Mouse (Mus musculus) cerebellum, postnatal 14 days (tissue): ENCODE results near the gene Fkbp8.

Experiments used
- DNase-seq, 2 experiments: peaks; one replicate each; pipeline ENCODE4 v3.0.0; 2021; ENCODE audit warnings: mixed read lengths in 2 of 2

Fkbp8 gene

DNA sequence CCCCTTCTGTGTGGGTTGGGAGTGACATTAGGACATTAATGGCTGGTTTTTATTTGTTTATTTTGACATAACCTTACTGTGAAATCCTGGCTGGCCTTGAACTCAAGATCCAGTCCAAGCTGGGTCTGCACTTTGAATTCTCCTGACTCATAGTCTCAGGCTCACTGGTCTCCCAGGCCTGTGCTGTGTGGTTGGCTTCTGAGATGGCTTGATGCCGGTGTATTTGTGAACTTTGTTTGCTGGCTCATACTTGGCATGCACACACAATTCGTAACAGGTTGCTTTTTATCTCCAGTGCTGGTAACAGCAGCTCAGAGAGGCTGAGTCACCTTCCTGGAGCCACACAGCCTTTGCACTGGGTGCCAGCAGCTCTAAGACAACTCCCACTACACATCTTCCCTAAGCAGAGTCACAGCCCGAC is 2.2 kb downstream of the Fkbp8 start:
- no peak for DNase-seq

DNA sequence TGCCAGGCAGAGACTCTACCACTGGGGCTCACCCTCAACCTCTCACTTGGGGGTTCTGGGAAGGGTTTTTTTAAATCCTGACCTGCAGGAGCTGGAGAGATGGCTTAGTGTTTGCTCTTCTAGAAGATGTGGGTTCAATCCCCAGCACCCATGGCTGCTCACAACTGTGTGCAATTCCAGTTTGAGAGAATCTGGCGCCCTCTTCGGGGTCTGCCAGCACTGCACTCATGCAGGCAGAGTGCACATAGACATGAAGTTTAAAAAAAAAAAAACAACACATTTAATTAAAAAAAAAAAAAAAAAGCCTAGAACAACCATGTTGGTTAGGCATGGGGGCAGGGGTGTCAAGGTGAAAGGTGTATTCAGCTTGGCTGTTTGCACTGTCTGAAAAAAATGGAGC is 2.8 kb downstream of the Fkbp8 start:
- DNase-seq = peak in 1 of 2 experiments; percentile 44

DNA sequence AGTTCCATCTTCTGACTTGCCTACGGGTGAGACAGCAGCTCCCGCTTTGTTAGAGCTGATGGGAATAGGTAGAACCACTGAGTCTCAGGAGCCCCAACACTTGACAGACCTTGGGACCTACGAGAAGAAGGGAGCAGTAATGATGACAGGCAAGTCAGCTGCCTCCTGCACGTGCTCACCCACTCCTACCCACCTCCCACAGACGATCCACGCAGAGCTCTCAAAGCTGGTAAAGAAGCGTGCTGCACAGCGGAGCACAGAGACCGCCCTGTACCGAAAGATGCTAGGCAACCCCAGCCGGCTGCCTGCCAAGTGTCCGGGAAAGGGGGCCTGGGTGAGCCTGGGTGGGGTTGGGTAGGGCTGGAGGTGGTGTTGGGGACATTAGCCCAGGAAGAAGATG is 6.8 kb downstream of the Fkbp8 start:
- DNase-seq = no peak

DNA sequence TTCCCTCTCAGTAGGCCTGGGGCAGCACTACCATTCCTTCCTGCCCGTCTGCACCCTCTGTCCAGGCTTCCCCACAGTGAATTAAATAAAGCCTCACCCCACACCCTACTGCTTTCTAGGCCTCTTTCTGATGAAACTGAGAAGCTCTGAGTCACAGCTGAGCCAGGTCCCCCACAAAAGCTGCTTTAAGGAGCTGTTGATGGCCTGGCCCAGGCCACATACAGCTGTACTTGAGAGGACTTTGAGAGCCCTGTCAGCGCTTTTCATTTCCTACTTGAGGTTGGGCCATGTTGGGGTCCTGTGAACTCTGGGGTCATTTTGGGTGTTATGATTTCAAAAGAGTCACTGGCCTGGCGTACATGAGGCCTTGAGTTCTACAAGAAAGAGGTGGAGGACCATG is 7.7 kb downstream of the Fkbp8 start:
- no peak for DNase-seq

DNA sequence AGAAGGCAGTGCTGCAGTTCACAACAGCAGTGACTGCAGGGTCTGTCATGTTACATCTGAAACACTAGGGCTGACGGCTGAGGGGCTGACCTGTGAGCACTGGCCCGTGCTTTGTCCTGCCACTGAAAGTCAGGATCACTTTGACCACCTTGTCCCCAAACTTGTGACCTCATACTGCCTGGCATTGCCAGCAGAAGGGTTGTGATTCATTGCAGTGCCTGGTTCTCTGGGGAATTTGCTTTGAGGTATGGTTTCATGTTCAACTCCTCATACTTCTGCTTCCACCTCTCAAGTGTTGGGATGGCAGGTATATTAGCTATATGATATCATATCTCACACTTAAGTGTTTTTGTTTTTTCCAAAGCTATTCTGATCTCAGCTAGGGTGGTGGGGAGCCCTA is 8.2 kb downstream of the Fkbp8 start:
- DNase-seq = no peak

DNA sequence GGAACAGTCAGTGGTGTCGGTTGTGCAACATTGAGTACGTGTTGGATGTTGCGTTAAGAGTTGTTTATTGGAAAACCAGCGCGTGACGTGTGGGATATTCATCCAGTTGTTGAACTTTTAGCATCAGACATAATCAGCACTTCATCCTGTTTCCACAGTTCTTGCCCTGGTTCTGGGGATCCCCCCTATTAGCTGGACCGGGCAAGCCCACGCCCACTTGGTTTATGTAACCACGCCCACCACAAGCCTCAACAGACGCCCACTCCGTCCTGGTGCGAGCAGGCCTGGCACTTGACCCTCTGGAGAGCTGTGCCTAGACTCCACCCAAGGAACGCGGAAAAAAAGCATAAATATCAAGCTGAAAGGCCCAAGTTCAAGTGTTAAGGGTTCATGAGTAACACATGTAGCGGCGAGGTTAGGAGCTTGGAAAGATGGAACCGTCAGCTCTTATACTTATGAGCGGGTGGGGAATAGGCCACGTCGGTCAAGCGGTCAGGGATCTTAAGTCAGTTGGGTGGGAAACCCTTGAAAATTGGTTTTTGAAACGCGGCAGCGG is 10.6 kb downstream of the Fkbp8 start:
- DNase-seq = peak; percentile 52

DNA sequence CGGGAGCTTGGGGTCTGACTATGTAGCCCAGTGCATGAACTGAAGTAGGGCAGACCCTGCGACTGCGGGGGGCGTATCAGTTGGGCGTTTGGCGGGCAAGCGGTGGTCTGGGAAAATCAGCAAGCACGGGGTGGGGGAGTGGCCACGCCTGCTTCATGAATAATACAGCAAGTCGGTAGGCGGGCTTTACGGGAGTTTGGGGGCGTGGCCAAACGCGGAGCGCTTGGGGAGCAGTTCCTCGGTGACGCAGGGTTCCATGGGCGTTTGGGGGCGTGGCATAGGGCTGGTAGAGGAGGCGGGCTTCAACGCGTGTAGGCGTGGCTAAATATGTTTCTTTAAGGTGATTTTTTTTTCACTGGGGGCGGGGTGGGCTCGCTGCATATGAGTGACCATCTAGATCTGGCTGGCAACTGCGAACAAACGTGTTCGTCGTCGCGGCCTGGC is 11.1 kb downstream of the Fkbp8 start:
- DNase-seq = peak; percentile 99 to 100

DNA sequence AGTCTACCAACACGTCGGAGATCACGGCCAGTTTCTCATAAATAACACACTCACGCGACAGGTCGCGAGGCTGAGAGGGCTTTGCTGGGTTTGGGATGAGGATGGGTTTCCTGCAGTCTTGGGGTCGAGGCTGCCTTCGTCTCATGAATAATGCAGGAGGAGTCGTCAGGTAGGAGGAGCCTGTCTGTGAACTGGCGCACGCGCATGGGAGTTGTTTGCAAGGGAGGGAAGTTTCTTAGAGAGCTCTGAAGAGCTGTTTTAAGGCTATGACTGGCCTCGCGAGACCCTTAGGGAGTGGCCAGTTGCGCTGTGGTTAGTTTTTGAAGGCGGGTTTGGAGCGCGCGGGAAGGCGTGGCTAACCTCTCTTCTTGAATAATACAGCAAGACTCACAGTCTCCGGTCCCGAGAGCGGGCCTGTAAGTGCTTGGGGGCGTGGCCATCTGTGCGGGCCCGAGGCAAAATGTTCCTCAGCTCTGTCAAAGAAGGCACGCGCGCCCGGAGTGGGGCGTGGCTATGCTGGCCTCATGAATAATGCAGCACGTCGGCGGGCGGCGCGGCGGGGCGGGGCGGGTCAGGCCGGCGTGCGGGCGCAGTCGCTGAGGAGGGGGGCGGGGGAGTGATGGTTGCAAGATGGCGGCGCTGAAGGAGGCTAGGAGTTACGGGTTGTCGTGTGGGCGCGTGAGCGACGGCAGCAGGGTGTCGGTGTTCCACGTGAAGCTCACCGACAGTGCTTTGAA is 11.7 kb downstream of the Fkbp8 start, which contains the start of gene Ell:
TSS of gene Ell (plus strand) at position 381 of the 737 bp plus-strand sequence.
- DNase-seq = peak; percentile 99

DNA sequence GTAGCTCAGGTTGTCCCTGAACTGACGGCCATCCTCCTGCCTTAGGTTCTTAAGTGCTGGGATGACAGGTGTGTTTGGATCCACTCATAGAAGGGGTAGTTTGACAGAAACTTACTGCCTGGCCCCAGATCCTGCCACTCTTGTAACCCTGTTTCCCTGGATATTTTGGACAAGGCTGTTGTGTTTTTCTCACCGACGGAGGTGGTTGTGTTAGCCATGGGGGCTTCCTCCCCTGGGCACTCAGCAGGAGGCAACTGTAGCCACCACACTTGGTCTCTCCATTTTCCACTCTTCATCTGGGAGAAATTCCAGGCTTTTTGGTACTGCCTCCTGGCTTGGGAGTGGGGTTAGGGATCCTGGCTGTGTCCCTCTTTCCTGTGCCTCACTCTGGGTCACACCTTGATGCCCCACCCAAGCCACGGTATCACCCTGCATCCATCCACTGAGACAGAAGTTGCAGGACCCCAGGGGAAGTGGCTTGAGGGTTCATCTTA is 12.5 kb downstream of the Fkbp8 start:
- DNase-seq = peak in 1 of 2 experiments; percentile 37

DNA sequence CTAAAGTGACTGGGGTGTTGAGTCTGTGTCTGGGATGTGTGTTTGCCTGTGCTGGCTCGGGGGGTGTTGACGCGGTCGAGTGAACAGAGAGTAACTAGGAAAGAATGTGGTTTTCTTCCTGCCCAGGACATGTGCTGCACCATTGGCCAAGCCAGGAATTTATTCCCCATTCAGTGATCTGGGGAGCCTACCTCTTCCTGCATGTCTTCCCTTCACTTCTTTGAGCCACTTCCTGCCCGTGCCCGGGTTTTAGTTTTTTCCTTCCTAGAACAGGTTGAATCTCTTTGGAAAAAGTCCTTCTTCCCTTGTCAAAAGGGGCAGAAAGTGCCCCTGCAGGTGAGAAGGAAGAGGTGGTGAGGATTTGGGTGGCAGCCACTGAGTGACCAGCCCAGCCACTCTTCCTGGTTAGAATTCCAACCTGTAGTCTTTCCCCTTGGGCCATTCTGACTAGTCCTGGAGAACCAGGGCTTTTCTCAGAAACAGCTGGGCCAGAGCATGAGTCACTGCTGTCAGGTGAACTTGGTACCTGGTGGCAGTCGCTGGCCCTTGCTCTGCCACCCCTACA is 13.1 kb downstream of the Fkbp8 start:
- no peak for DNase-seq

DNA sequence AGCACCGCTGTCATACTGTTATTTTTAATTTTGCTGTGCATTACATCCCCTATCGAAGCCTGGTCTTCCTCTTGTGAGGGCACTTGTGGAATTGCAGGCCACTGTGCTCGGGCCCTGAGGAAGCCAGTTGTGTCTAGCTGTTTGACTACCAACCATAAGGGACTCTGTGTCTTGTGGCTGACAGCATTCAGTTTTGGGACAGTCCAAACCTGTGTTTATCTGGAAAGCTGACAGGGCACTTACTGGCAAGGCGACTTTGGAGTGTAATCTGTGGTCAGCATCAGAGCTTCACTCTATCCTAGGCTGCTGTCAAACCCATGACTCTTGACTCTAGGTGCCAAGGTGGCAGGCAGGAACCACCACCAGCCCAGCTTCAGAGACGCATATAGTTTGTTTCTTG is 13.6 kb downstream of the Fkbp8 start:
- DNase-seq = no peak

DNA sequence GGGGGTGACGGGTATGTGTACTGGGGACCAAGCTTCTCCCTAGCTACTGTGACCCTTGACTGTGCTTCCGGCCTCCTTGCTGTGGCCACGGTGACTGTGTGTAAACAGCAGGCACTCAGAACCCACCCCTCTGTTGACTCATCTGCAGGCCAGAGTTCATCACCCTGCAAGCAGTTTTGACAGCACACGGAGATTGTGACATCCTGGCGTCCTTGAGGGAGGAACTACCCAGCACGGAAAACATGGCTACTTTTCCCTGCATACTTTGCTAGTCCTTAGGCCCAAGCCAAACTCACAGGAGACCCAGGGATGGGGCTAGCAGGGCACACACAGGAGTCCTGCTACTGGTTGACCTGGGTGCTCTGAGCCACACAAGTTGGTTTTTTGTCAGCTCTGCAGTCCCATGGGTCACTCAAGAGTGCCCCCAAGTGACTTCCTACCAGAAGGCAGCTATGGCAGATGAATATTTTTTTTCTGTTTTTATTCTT is 16.7 kb downstream of the Fkbp8 start:
- no peak for DNase-seq

DNA sequence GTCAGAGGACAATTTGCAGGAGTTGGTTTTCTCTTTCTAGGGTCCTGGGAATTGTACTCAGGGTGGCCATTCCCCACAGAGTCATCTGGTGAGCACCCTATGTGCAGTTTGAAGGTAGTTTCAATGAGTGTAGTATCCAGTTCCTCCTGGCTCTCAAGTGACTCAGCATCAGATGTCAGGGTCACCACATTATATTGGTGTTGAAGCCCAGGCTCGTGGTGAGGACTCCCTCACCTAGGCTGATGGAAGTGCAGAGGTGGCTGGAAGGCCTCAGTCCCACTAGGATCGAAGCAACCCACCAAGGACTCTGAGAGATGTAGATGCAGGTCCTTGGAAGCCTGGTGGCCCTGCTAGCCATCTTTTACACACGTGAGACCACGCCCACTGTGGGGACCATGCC is 18.9 kb downstream of the Fkbp8 start:
- no peak for DNase-seq

DNA sequence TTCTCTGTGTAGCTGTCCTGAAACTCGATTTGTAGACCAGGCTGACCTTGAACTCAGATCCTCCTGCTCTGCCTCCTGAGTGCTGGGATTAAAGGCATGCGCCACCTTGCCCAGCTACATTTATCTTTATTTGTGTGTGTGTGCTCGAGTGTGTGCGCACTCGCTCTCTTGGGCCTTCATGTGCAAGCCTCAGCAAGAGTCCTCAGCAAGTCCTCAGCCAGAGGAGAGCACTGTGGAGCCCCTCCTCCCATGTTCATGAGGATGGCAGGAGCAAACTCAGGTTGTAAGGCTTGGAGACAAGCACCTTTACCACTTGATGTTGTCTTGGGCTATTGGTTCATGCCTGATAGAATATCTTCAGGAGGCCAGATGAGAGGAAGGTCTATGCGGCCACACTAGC is 20.2 kb downstream of the Fkbp8 start:
- no peak for DNase-seq

DNA sequence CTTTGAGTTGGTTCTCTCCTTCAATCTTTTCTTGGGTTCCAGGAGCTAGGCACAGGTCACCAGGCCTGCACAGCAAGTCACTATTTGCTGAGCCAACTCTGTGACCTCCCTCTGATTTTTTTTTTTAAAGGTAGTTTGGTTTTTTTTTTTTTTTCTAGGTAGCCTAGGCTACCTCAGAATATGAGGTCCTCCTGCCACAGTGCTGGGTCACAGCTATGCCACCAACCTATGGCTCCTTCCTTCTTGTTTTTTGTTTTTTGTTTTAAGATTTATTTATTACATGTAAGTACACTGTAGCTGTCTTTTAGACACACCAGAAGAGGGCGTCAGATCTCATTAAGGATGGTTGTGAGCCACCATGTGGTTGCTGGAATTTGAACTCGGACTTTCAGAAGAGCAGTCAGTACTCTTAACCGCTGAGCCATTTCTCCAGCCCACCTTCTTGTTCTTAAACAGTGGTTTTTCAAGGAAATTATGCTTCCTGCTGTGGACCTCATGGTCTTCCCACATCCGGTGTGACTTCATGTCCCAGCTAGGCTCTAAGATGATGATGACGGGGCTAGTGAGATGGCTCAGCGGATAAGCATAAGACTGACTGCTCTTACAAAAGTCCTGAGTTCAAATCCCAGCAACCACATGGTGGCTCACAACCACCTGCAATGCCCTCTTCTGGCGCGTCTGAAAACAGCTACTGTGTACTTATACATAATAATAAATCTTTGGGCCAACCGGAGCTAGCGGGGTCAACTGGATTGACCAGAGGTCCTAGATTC is 22.1 kb downstream of the Fkbp8 start:
- no peak for DNase-seq

DNA sequence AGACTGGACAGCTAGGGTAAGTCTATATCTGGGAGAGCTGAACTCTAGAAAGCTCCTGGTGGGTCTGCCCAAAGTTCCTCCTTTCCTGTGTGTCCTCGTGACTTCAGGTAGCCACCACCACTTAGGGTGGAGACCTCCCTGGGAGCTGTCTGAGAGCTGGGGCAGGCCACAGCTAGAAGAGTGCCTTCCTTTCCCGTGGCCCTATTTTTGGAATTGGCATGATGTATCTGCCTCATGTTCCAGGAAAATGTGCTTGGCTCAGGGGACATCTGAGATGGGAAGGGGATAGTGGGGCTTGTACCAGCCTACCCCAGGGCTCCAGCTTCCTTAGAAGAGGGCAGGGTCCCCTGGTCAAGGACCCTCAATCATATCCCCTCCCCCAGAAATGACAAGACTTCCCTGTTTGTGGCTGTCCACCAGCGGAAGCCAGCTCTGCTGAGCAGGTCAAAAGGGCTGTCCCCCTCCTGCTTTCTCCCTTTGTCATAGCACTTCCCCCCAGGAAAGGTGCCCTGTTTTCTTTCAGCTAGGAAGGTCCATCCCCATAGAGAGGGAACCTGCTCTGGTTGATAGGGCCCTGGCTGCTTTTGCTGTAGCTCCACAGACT is 24.1 kb downstream of the Fkbp8 start:
- DNase-seq = peak in 1 of 2 experiments; percentile 49

DNA sequence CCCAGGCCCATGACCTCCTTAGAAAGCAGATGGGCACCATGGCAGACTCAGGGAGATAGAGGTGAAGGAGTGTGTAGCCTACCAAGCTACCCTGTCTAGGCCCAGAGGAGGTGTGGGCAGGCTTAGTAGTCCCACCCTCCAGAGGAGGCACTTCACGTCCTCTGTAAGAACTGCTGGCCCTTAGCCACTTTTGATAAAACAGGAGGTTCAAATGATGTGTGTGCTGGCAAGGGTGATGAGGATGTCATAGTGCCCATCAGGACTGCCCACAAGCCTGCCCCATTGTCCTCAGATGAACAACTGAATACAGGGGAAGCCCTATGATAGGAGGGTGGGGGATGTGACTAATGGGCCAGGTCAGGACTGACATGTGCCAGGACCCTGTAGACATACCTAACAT is 25.3 kb downstream of the Fkbp8 start:
- no peak for DNase-seq

DNA sequence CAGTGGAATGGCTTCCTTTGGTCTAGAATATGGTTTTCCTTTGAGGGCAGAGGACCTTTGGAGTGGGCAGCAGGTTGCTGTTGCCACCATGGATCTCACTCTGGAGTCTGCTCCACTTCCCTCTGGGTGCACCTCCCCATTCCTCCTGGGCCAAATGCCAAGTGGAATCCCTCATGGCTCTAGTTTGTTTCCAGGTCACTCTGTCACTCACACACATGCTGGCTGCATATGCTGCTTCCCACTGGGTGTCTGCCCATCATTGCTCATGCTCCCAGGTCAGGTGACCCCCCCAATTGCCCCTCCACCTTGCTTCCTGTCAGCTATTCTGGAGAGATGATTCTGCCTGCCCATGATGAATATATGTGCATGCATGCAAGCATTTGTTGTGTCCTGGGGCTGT is 26.2 kb downstream of the Fkbp8 start:
- DNase-seq = peak; percentile 80 to 81

DNA sequence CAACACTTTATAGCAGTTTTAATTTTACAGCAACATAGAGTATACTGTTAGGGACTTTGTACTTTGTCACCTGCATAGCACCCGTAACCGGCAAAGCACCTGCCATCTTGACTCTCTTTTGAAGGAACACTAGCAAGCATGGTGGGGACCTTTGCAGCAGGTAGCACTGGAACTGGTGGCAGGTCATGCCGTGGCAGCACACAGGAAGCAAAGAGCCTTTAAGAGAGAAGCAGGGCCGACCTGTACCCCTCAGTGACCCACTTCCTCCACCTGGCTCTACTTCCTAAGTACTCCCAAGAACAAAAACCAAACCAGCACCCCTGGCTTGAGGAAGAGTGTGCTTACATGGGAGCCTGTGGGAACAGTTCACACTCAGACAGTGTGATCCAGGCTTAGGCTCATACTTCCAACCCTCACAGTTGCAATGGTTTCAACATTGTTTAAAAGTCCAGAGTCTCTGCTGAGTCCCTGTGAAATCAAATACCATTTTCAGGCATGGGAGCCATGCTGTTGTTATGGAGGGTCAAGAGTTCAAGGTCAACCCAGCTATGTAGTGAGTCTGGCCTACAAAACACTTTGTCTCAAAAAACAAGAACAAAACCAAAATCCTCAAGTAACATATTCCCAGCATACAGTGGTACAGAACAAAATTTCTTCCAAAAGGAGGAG is 27.7 kb downstream of the Fkbp8 start:
- no peak for DNase-seq

DNA sequence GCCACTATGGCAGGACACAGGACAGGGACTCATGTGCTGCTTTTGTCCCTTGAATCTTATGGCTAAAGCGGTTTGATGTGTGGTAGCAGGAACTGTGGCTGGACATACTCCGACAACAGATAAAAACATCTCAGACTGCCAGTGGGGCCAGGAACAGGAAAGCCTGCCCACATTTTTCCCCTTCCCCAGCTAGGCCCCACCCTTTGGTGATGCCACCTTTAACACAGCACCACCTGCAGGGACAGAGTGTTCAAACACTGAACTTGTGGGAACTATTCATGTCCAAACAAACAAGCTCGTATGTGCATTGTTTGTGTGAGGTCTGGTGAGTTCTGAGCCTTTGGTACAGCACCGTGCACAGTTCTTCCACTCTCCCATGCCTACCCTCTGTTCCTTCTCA is 30.8 kb downstream of the Fkbp8 start:
- no peak for DNase-seq

DNA sequence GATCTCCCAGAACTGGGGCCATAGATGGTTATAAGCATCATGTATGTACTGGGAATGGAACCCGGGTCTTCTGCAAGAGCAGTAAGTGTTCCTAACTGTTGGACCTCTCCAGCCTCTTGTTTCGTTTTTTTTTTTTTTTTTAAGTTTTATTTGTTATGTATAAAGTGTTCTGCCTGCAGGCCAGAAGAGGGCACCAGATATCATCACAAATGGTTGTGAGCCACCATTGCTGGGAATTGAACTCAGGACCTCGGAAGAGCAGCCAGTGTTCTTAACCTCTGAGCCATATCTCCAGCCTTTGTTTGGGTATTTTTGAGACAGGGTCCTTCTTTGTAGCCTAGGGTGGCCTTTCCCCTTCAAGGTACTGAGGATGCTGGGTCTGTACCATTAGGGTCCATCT is 31.5 kb downstream of the Fkbp8 start:
- DNase-seq = no peak

DNA sequence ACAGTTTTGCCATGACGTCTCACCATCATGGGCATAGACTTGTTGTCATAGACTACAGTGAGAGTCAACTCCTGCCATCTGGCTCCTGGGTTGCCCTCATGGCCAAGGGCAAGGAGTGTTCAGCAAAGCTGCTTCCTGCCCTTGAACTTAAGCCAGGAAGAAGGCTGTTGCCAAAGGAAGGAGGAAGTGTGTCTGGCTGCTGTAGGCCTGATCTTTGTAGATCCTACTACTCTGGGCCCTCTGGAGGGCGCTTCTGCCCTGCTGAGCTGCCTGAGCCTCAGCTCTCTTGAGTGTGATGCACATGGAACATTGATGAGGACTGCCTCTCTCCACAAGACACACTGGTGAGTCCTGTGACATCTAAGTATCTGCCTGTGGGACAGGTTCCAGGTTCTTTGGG is 32.6 kb downstream of the Fkbp8 start:
- DNase-seq = peak; percentile 64 to 70
